Mouse (Mus musculus): ENCODE measurements around the gene Gm12569. TPM values are rescaled to one million over a fixed set of nuclear protein-coding genes. Genes with fewer than 3 reads are reported as not detected.

Gene Gm12569
- polyA plus RNA-seq, 1 experiment from 2014 or later = not detected

- Histone ChIP-seq H3K4me2 (replicated peaks; ENCODE audit: low read depth) (peak overlapping the region; percentile 93), H3K36me3 (ENCODE audit: control insufficient read depth, insufficient read depth) (0 out of 2 replicates have a peak, but pooled peaks cover 11% of the 10 kb centered on the region), H3K27me3 (replicated peaks; ENCODE audit: control insufficient read depth, insufficient read depth, low read length) (no peaks in the 10 kb centered on the region), H3K4me1 (replicated peaks; ENCODE audit: control insufficient read depth, insufficient read depth, low read length) (no peaks in the 10 kb centered on the region), H3K9ac (ENCODE audit: low read depth, low read length) (no peak overlapping the region), H3K9me3 (ENCODE audit: control insufficient read depth) (no peaks in the 10 kb centered on the region), H3K27ac (ENCODE audit: low read depth, low read length) (no peak overlapping the region), H3K4me3 (ENCODE audit: low read depth, low read length) (peak overlapping the region; percentile 91)
- ATAC-seq = no peak
- no peak for TF ChIP-seq CTCF (IDR thresholded peaks at IDR 0.05; ENCODE audit: low read depth)
- 4% methylated on average over 6 of the region's 6 CpGs for WGBS
These were observed 44.1 kb downstream of the Gm12569 start for GRCm38 (mm10) chr11:51264352-51264751.

DNA sequence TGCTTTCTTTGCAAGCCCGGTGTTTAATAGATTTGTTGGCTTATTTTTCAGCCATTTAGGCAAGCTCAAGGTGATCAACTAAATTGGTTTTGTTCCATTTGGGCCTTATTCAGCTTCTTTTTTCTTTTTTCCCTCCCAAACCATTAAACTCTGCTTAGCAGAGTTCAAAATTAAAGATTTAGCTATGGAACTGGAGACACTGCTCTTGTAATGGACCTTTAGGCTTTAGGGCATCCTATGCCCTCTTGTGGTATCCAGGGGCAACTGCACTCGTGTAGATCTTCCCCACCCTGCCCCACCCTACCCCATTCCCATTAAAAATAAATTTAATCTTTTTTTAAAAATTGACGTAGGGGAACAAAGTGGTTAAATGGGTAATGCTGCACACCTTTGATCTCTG is 45.1 kb downstream of the Gm12569 start:
- Histone ChIP-seq H3K4me1 (replicated peaks; ENCODE audit: control insufficient read depth, insufficient read depth, low read length) (no peaks in the 10 kb centered on the region), H3K4me2 (replicated peaks; ENCODE audit: low read depth) (peak overlapping the region; percentile 21; the same call in 1 of the 2 replicates), H3K4me3 (ENCODE audit: low read depth, low read length) (no peak overlapping the region), H3K27me3 (replicated peaks; ENCODE audit: control insufficient read depth, insufficient read depth, low read length) (no peaks in the 10 kb centered on the region), H3K9ac (ENCODE audit: low read depth, low read length) (no peak overlapping the region), H3K27ac (ENCODE audit: low read depth, low read length) (no peak overlapping the region), H3K9me3 (ENCODE audit: control insufficient read depth) (no peaks in the 10 kb centered on the region), H3K36me3 (ENCODE audit: control insufficient read depth, insufficient read depth) (peaks cover 14% of the 10 kb centered on the region; the same call in 1 of the 2 replicates)
- no peak for ATAC-seq
- 41% methylated on average over 3 of the region's 3 CpGs for WGBS
- peak; percentile 75 for TF ChIP-seq CTCF (IDR thresholded peaks at IDR 0.05; ENCODE audit: low read depth)

GRCm38 (mm10) chr11:51274418-51274817 is 54.1 kb downstream of the Gm12569 start:
- no peak for TF ChIP-seq CTCF (IDR thresholded peaks at IDR 0.05; ENCODE audit: low read depth)
- no peaks in the 10 kb centered on the region for H3K9me3 ChIP-seq (ENCODE audit: control insufficient read depth)
- H3K27me3 ChIP-seq (replicated peaks; ENCODE audit: control insufficient read depth, insufficient read depth, low read length) = no peaks in the 10 kb centered on the region
- no peak overlapping the region for H3K4me2 ChIP-seq (replicated peaks; ENCODE audit: low read depth)
- ATAC-seq = no peak
- H3K36me3 ChIP-seq (ENCODE audit: control insufficient read depth, insufficient read depth) = peaks cover 67% of the 10 kb centered on the region
- 93% methylated on average over 1 of the region's 1 CpGs for WGBS
- no peak overlapping the region for H3K4me3 ChIP-seq (ENCODE audit: low read depth, low read length)
- no peak overlapping the region for H3K9ac ChIP-seq (ENCODE audit: low read depth, low read length)
- H3K27ac ChIP-seq (ENCODE audit: low read depth, low read length) = no peak overlapping the region
- H3K4me1 ChIP-seq (replicated peaks; ENCODE audit: control insufficient read depth, insufficient read depth, low read length) = no peaks in the 10 kb centered on the region

Other genes starting within 250 kb of the Gm12569 start
- gene Olfr1377, start 238.5 kb upstream of the Gm12569 start, polyA plus RNA-seq (2015; fragmentation: Nextera tagmentation; extraction: Ambion mirVana) = not detected in 2 replicates
- not detected in 2 replicates for gene Olfr51, start 216.9 kb upstream of the Gm12569 start, polyA plus RNA-seq (2015; fragmentation: Nextera tagmentation; extraction: Ambion mirVana)
- not detected in 2 replicates for gene Olfr54, start 206.2 kb upstream of the Gm12569 start, polyA plus RNA-seq (2015; fragmentation: Nextera tagmentation; extraction: Ambion mirVana)
- not detected in 2 replicates for gene Olfr1375, start 172.4 kb upstream of the Gm12569 start, polyA plus RNA-seq (2015; fragmentation: Nextera tagmentation; extraction: Ambion mirVana)
- 2.3 and 2.6 TPM in 2 replicates for gene Zfp354a, start 161.2 kb upstream of the Gm12569 start, polyA plus RNA-seq (2015; fragmentation: Nextera tagmentation; extraction: Ambion mirVana)
- 47.5 and 51.6 TPM in 2 replicates for gene Clk4, start 41.3 kb downstream of the Gm12569 start, polyA plus RNA-seq (2015; fragmentation: Nextera tagmentation; extraction: Ambion mirVana)
- 0.76 and 0.83 TPM in 2 replicates for gene BC049762, start 42.6 kb downstream of the Gm12569 start, polyA plus RNA-seq (2015; fragmentation: Nextera tagmentation; extraction: Ambion mirVana)
- 4.6 and 4.9 TPM in 2 replicates for gene Col23a1, start 69.4 kb downstream of the Gm12569 start, polyA plus RNA-seq (2015; fragmentation: Nextera tagmentation; extraction: Ambion mirVana)

All from intestine, postnatal 0 days (tissue).